8 mouse cellular contexts compared by ENCODE assay signal in genomic region chr7:141392552-141393222, GRCm38 (mm10). TPM values are rescaled to one million over a fixed set of nuclear protein-coding genes. Genes with fewer than 3 reads are reported as not detected.
DNase-seq lines count a peak whose midpoint lies in the region; ATAC-seq lines count a peak whose summit lies in the region.

No protein-coding gene starts in this region.

- no peaks in the 10 kb centered on the region for H3K9me3 ChIP-seq in lung, embryonic 15.5 days
- H3K9me3 ChIP-seq in embryonic facial prominence, embryonic 12.5 days: no peaks in the 10 kb centered on the region
- no peaks in the 10 kb centered on the region for H3K9me3 ChIP-seq in intestine, embryonic 16.5 days (ENCODE audit: control insufficient read depth, low read length)
- no peaks in the 10 kb centered on the region for H3K9me3 ChIP-seq in midbrain, embryonic 16.5 days (replicated peaks; ENCODE audit: control insufficient read depth, low read length, poor library complexity, severe bottlenecking)

- H3K4me1 ChIP-seq in lung, embryonic 15.5 days: peaks cover 16% of the 10 kb centered on the region
- peaks cover 7% of the 10 kb centered on the region for H3K4me1 ChIP-seq in embryonic facial prominence, embryonic 12.5 days
- H3K4me1 ChIP-seq in intestine, embryonic 16.5 days (ENCODE audit: control insufficient read depth, insufficient read depth, low read length): peaks cover 21% of the 10 kb centered on the region
- H3K4me1 ChIP-seq in midbrain, embryonic 16.5 days (ENCODE audit: control insufficient read depth, insufficient read depth, low read length): peaks cover 11% of the 10 kb centered on the region

- WGBS in lung, embryonic 15.5 days: 29% methylated on average over 9 of the region's 9 CpGs
- 35% methylated on average over 9 of the region's 9 CpGs for WGBS in embryonic facial prominence, embryonic 12.5 days
- WGBS in intestine, embryonic 16.5 days: 24% methylated on average over 9 of the region's 9 CpGs
- 25% methylated on average over 9 of the region's 9 CpGs for WGBS in midbrain, embryonic 16.5 days

- ATAC-seq in lung, embryonic 15.5 days (ENCODE audit: borderline replicate concordance, extremely low read depth, low FRiP score, low TSS enrichment): no peak
- ATAC-seq in embryonic facial prominence, embryonic 12.5 days (ENCODE audit: insufficient number of reproducible peaks, insufficient read depth, low FRiP score, low TSS enrichment): peak; percentile 48; the same call in 1 of the 2 replicates
- no peak for ATAC-seq in intestine, embryonic 16.5 days
- ATAC-seq in midbrain, embryonic 16.5 days: no peak; the same call in 1 of the 2 replicates

- no peaks in the 10 kb centered on the region for H3K27me3 ChIP-seq in lung, embryonic 15.5 days
- no peaks in the 10 kb centered on the region for H3K27me3 ChIP-seq in embryonic facial prominence, embryonic 12.5 days
- H3K27me3 ChIP-seq in intestine, embryonic 16.5 days (replicated peaks; ENCODE audit: control insufficient read depth, insufficient read depth, low read length): no peaks in the 10 kb centered on the region
- H3K27me3 ChIP-seq in midbrain, embryonic 16.5 days (ENCODE audit: control insufficient read depth, insufficient read depth, low read depth, low read length): peaks cover 6% of the 10 kb centered on the region

- 0 out of 2 replicates have a peak overlapping the region, but pooled peaks have one; percentile 29 for H3K27ac ChIP-seq in lung, embryonic 15.5 days
- peak overlapping the region; percentile 75 for H3K27ac ChIP-seq in embryonic facial prominence, embryonic 12.5 days
- H3K27ac ChIP-seq in intestine, embryonic 16.5 days (ENCODE audit: low read length): peak overlapping the region; percentile 78
- H3K27ac ChIP-seq in midbrain, embryonic 16.5 days (ENCODE audit: low read length): peak overlapping the region; percentile 82

- DNase-seq in lung, postnatal 14 days: no peak
- no peak for DNase-seq in cerebellum, postnatal 4 days (ENCODE audit: low spot score in 2 of 2)
- no peak for DNase-seq in thymus, adult 18-20 months
- no peak for DNase-seq in adrenal gland, postnatal 4 days (ENCODE audit: low spot score in 2 of 2)

- peaks cover 10% of the 10 kb centered on the region; the same call in 1 of the 2 replicates for H3K36me3 ChIP-seq in lung, embryonic 15.5 days
- peaks cover 18% of the 10 kb centered on the region for H3K36me3 ChIP-seq in embryonic facial prominence, embryonic 12.5 days
- H3K36me3 ChIP-seq in intestine, embryonic 16.5 days (ENCODE audit: control insufficient read depth, insufficient read depth, low read length): no peaks in the 10 kb centered on the region
- peaks cover 3% of the 10 kb centered on the region for H3K36me3 ChIP-seq in midbrain, embryonic 16.5 days (ENCODE audit: control insufficient read depth, insufficient read depth, low read length)

- peak overlapping the region; percentile 79 for H3K4me3 ChIP-seq in lung, embryonic 15.5 days
- peak overlapping the region; percentile 63 for H3K4me3 ChIP-seq in embryonic facial prominence, embryonic 12.5 days
- H3K4me3 ChIP-seq in intestine, embryonic 16.5 days (ENCODE audit: low read length): peak overlapping the region; percentile 78
- H3K4me3 ChIP-seq in midbrain, embryonic 16.5 days (ENCODE audit: low read depth, low read length): peak overlapping the region; percentile 70

- H3K9ac ChIP-seq in lung, embryonic 15.5 days: peak overlapping the region; percentile 75
- peak overlapping the region; percentile 69 for H3K9ac ChIP-seq in embryonic facial prominence, embryonic 12.5 days
- H3K9ac ChIP-seq in intestine, embryonic 16.5 days (ENCODE audit: low read depth, low read length): peak overlapping the region; percentile 72
- peak overlapping the region; percentile 75 for H3K9ac ChIP-seq in midbrain, embryonic 16.5 days (ENCODE audit: low read depth, low read length)

- peak overlapping the region; percentile 96 for H3K4me2 ChIP-seq in lung, embryonic 15.5 days
- peak overlapping the region; percentile 95 for H3K4me2 ChIP-seq in embryonic facial prominence, embryonic 12.5 days (replicated peaks)
- peak overlapping the region; percentile 94 for H3K4me2 ChIP-seq in intestine, embryonic 16.5 days (ENCODE audit: low read depth, low read length)
- peak overlapping the region; percentile 97 for H3K4me2 ChIP-seq in midbrain, embryonic 16.5 days (ENCODE audit: low read length)

RNA-seq across cellular contexts. Expression of gene Taldo1, which starts 0.7 kb away (rescaled TPM):
- polyA plus RNA-seq in lung, embryonic 15.5 days (2015; fragmentation: Nextera tagmentation; extraction: Ambion mirVana): 281 and 293 TPM in 2 replicates
- 303 and 306 TPM in 2 replicates for polyA plus RNA-seq in embryonic facial prominence, embryonic 12.5 days (2016; fragmentation: Nextera tagmentation; extraction: Ambion mirVana)
- 567 and 582 TPM in 2 replicates for polyA plus RNA-seq in intestine, embryonic 16.5 days (2015; fragmentation: Nextera tagmentation; extraction: Ambion mirVana)
- polyA plus RNA-seq in midbrain, embryonic 16.5 days (2015; fragmentation: Nextera tagmentation; extraction: Ambion mirVana): 291 and 309 TPM in 2 replicates
- 100 to 1,000 TPM; 251 to 277 TPM for total RNA-seq in adrenal gland, postnatal 4 days (2021)

RNA-seq across cellular contexts. Expression of gene Gatd1, which starts 21.2 kb away (rescaled TPM):
- 50.8 and 51.8 TPM in 2 replicates for polyA plus RNA-seq in lung, embryonic 15.5 days (2015; fragmentation: Nextera tagmentation; extraction: Ambion mirVana)
- polyA plus RNA-seq in embryonic facial prominence, embryonic 12.5 days (2016; fragmentation: Nextera tagmentation; extraction: Ambion mirVana): 62.2 and 68.5 TPM in 2 replicates
- polyA plus RNA-seq in intestine, embryonic 16.5 days (2015; fragmentation: Nextera tagmentation; extraction: Ambion mirVana): 47.5 and 48.2 TPM in 2 replicates
- polyA plus RNA-seq in midbrain, embryonic 16.5 days (2015; fragmentation: Nextera tagmentation; extraction: Ambion mirVana): 48.5 and 54.9 TPM in 2 replicates
- total RNA-seq in adrenal gland, postnatal 4 days (2021): 10 to 100 TPM; 44.9 to 50.6 TPM

RNA-seq across cellular contexts. Expression of gene Cend1, which starts 36.6 kb away (rescaled TPM):
- polyA plus RNA-seq in lung, embryonic 15.5 days (2015; fragmentation: Nextera tagmentation; extraction: Ambion mirVana): 0.52 and 0.90 TPM in 2 replicates
- polyA plus RNA-seq in embryonic facial prominence, embryonic 12.5 days (2016; fragmentation: Nextera tagmentation; extraction: Ambion mirVana): 7.4 and 10.4 TPM in 2 replicates
- polyA plus RNA-seq in intestine, embryonic 16.5 days (2015; fragmentation: Nextera tagmentation; extraction: Ambion mirVana): 3.2 and 4.0 TPM in 2 replicates
- 109 and 151 TPM in 2 replicates for polyA plus RNA-seq in midbrain, embryonic 16.5 days (2015; fragmentation: Nextera tagmentation; extraction: Ambion mirVana)
- total RNA-seq in adrenal gland, postnatal 4 days (2021): 1 to 10 TPM; 2.7 to 4.8 TPM

RNA-seq across cellular contexts. Expression of gene Slc25a22, which starts 45.0 kb away (rescaled TPM):
- polyA plus RNA-seq in lung, embryonic 15.5 days (2015; fragmentation: Nextera tagmentation; extraction: Ambion mirVana): 24.9 and 25.1 TPM in 2 replicates
- 39.2 and 41.9 TPM in 2 replicates for polyA plus RNA-seq in embryonic facial prominence, embryonic 12.5 days (2016; fragmentation: Nextera tagmentation; extraction: Ambion mirVana)
- 34.6 and 37.7 TPM in 2 replicates for polyA plus RNA-seq in intestine, embryonic 16.5 days (2015; fragmentation: Nextera tagmentation; extraction: Ambion mirVana)
- polyA plus RNA-seq in midbrain, embryonic 16.5 days (2015; fragmentation: Nextera tagmentation; extraction: Ambion mirVana): 108 and 121 TPM in 2 replicates
- 10 to 100 TPM; 46.9 to 60.3 TPM for total RNA-seq in adrenal gland, postnatal 4 days (2021)

RNA-seq across cellular contexts. Expression of gene Pidd1, which starts 51.1 kb away (rescaled TPM):
- polyA plus RNA-seq in lung, embryonic 15.5 days (2015; fragmentation: Nextera tagmentation; extraction: Ambion mirVana): 14.4 and 15.8 TPM in 2 replicates
- 14.9 and 15.0 TPM in 2 replicates for polyA plus RNA-seq in embryonic facial prominence, embryonic 12.5 days (2016; fragmentation: Nextera tagmentation; extraction: Ambion mirVana)
- 7.3 and 8.0 TPM in 2 replicates for polyA plus RNA-seq in intestine, embryonic 16.5 days (2015; fragmentation: Nextera tagmentation; extraction: Ambion mirVana)
- polyA plus RNA-seq in midbrain, embryonic 16.5 days (2015; fragmentation: Nextera tagmentation; extraction: Ambion mirVana): 2.4 and 2.5 TPM in 2 replicates
- 10 to 100 TPM in 1 of 2 experiments, 1 to 10 TPM in 1; 8.4 to 12.6 TPM for total RNA-seq in adrenal gland, postnatal 4 days (2021)

Comparison
In these comparisons a context has a peak if more than half of its experiments do, and no peak if none do; other contexts are left out.
1. H3K27ac ChIP-seq: peak in every context shown above with its lines; median percentile 82 in midbrain, embryonic 16.5 days; 78 in intestine, embryonic 16.5 days; 75 in embryonic facial prominence, embryonic 12.5 days; 29 in lung, embryonic 15.5 days.